Mouse (Mus musculus): ENCODE measurements at regions not wholly inside any gene's neighbourhood (a gene's known extent, or its start where the extent isn't known, plus 50 kb on each side); places are given as distances from the start of the nearest gene placed in this dataset.

GRCm38 (mm10) chr10:42131798-42132197 is 113.6 kb upstream of the Armc2 start:
- no peak for DNase-seq

- DNase-seq, result no peak
These were observed 113.1 kb upstream of the Armc2 start for GRCm38 (mm10) chr10:42131298-42131697.

DNA sequence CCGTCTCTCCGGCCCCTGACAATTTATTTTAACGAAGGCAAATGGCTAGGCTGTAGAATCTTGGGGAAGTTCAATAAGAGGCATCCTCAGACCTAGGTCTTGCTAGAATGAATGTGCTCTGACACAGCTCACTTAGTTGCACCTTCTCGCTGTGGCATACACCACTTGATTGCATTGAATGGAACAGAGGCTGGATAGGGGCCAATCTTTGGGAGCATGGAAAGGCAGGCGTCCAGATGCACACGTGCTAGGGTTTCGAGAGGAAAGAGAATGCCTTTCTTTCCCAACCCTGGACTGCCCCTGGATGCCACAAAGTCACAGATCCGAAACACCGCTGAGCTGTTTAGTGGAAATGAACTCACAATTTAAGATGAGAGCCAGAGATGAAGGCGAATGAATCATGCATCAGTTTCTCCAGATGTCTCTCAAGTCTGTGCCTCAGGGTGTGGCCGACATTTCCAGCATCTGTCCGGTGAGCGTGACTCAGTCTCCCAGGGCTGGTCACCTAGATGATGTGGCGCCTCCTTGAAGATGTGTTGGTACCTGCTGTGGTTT is 109.7 kb upstream of the Armc2 start:
- peak; percentile 47 to 51 for DNase-seq

DNA sequence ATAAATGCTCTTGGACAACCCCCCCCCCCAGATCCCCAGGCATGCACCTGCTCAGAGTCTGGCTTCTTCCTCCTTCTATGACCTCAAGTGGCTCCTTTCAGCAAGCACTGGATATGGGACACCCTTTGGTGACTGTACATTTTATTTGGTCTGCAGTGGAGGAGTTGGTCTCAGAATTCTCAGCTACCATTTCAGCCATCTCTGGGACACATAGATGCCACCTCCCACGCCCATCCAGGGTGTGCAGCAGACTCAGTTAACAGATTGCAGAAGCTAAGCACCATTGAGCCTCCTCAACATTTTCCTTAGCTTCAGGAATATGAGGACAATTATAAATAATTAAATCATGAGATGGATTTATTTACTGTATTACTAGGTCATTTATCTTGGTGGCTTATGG is 108.6 kb upstream of the Armc2 start:
- DNase-seq, result no peak

DNA sequence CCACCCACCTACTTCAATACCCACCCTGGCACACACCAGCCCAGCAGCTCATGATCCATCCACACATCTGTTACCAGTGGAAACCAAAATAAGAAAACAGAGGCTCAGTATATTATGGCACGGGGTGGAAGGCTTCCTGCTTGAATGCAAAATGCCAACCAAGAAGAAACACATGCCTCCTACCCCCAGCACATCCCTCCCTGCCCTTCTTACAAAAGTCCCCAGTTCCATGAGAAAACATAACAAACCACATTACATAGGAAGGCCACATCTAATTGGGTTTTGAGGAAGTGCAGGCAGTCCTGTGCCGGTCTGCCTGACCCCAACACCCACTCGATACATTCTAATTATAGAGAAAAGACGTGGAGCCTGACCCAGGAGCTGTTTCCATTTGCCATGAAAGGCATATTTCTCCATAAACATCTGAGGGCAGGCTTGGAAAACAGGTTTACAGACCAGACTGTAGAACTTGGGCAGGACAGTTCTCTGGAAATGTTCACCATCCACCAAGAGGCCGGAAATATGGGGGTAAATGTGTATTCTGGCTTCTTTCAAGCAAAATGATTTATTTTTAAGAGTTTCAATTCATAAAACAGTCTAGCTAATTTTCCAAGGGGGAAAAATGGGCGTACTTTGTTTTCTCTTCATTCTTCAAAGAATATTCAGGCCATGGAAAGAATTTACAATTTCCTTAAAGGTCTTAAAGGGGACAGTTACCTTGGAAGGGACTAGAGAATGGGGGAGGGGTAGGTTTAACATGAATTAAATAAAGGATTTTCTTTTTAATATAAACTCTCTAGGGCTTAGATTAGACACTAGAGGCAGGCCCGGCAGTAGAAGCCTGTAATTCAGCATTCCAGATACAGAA is 104.8 kb upstream of the Armc2 start:
- no peak for DNase-seq

GRCm38 (mm10) chr10:42121984-42122383 is 103.7 kb upstream of the Armc2 start:
- DNase-seq, result no peak

DNA sequence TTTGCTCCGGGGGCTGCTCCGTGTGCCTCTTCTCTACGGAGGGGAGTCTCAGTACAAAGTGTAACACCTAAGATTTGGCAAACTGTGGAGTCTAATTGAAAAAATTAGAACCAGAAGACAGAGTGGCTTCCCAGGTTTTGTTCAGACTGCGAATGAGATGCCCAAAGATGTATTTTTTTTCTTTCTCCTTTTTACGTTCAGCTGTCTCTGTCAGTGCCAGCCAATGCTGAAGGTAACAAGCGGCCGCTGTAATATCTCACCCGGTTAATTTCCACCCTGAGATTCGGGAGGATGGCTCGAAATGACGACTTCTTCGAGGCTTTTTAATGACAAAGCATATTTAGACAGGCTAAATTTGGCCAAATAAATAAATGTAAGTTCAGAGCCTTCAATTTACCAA is 101.1 kb upstream of the Armc2 start:
- no peak for DNase-seq

DNA sequence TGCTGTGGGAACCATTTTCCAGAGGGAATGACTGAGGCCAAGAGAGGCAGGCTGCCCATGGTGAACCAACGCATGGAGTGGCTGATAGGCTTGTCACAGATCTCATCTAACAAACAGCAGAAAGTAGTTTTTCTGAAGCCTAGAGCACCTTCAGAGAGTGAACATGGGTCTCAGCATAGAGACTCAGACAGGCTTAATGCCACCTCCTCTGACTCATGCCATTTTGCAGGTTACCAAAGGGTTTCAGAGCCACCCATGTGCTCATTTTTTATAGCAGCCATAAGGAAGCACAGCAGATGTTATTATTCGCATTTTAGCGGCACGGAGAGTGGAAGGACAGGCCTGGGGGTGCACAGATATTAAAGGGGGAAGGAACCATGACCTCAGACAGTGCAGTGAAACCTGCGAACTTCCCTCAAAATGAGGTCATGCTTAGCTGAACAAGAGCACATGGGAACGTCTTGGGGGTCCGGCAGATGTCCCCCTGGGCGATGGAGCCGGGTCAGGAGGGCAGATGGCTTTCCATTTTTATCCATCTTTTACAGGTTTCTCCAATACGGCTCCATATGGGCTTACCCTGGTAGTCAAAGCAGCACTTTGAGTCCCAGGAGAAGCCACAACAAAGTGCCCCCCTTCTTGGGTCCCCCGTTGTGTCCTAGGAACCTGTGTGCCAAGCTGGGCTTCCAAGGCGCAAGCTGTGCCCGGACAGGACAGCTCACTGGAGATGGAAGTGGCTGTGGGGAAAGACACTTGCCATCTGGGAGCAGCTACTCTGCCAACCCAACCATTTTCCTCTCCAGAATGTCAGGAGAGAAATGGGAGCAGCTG is 100.3 kb upstream of the Armc2 start:
- DNase-seq, result no peak

GRCm38 (mm10) chr10:42117523-42117922 is 99.3 kb upstream of the Armc2 start:
- DNase-seq, result no peak

GRCm38 (mm10) chr10:42115920-42116298 is 97.7 kb upstream of the Armc2 start:
- DNase-seq, result no peak

DNA sequence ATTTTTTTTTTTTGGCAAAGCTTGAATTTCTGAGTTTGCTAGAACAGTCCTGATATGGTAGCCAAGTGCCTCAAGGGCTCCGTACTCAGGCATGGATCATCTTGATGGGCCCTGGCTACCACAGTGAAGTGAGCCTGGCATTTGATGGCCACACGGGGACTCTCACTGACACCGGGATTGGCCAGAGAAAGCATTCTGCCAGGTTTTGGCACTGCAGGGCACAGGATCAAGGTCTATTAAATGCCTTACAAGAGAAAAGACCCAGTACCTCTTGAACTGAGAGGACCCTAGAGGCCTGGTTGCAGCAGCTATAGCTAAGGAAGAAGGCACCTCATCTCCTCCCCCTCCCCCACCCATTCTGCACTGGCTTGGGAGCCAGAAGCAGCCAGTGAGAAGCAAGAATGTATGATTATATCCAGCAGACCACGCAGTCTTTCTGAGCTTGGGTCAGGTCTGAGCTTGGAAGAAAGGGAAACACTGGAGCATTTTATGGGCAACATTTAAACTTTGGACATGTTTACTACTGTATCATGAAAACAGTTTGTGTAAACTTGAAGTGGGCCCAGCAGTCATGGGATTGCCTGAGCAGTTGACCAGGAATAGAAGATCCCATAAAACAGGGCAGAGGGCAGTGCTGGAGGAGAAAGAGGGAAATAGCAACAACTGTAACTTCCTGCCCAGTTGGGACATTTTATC is 97.1 kb upstream of the Armc2 start:
- DNase-seq, result peak in 1 of 2 experiments; percentile 52

DNA sequence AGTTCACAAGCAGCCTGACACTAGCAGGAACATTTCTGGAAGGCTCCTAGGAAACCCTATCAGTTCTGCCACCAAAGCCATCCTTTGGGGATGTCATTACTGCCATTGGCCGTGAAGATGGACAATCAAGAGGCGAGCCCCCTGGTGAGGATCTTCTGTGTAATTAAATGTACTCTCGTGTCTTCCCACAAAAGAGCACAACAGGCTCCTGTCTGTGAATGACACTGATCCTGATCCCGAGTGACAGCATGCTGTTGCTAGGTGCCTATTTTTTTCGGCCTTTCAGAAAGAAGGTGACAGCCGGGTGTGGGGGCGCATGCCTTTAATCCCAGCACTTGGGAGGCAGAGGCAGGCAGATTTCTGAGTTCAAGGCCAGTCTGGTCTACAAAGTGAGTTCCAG is 92.5 kb upstream of the Armc2 start:
- DNase-seq, result no peak

GRCm38 (mm10) chr10:42108294-42109014 is 90.2 kb upstream of the Armc2 start:
- DNase-seq, result peak; percentile 47 to 76

GRCm38 (mm10) chr10:42107437-42108293 is 89.4 kb upstream of the Armc2 start:
- DNase-seq, result no peak

DNA sequence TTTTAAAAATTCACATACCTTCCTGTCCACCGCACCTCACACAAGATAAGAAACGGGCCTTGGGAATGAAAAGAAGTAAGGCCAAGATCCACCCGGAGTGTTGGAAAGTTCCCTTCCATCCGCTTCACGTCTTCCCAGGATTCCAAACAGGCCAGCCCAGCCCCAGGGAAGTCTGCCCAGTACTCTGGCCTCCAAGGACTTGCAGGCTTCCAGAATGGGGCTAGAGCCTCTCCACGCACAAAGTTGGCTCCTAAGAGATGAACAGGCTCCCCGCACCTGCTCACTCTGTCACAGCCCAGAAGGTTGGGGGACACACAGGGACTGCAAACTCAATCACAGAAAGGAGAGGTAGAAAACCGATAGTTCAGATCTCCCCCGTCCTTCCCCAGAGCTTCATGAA is 88.4 kb upstream of the Armc2 start:
- DNase-seq, result no peak

- DNase-seq, result no peak
These were observed 86.8 kb upstream of the Armc2 start for GRCm38 (mm10) chr10:42105083-42105482.

DNA sequence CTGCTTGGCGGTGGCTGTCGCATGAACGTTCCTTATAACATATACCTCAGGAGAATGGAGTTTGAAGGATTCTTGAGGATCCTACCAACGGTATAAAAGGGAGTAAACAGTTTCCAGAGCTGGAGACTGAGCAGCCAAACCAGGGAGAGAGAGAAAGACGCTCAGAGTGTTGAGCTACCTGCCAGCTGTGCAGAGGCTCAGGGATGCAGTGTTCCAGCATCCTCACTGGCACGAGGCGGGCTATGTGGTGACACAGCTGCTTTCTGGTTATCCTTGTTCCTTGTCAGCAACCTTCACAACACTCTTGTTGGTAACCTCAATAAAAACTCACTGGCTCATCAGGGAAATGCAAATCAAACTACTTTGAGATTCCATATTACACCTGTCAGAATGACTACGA is 84.1 kb upstream of the Armc2 start:
- no peak for DNase-seq

- DNase-seq, result no peak
These were observed 82.9 kb upstream of the Armc2 start for GRCm38 (mm10) chr10:42101096-42101495.

DNA sequence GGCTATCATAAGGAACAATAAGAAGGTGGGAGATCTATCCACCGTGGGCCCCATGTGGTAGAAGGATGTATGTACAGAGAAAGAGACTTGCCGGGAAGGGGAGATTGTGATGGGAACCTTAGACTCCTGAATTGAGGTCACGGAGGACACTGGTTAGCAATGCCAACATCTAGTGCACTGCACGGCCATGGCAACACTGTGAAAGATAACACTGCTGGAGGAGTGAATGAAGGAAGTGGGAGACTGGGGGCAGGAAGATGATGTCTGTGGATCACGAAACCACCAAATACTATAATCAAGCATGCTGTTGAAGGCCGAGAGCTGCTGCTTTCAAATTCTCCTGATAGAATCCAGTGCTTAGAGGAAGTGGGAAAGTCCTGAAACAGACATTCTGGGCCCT is 78.7 kb upstream of the Armc2 start:
- no peak for DNase-seq

- DNase-seq, result no peak
These were observed 77.7 kb upstream of the Armc2 start for GRCm38 (mm10) chr10:42095986-42096385.

DNA sequence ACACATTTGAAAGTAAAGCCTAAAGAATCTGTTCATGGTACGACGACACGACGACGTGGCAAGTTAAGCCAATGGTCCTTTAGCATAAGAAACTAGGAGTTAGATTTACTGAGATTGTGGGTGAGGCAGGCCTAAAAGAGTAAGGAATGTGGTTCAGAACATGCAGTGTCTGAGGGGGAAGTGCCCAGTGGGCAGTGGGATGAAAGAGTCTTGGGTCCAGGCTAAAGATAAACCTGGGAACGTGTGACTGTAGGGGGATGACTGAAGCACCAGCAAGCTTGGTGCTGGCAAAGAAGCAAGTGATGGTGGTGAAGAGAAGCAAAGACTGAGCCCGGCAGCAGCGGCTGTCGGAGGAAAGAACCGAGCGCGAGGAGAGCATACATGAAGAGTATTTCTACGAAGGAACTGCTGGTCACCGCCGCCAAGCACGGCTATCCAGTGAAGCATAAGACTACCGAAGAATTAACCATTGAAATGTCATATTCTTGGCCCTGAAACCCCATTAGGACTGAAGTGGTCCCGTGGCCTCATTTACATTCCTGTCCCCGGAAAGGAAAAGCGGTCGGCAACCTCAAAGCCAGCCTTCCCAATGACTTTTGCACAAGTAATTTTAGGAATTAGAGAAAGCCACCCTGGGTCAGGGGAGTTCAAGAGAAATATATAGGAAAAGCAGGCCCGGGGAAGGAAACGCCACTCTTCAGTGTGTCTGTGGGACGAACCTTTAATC is 76.2 kb upstream of the Armc2 start:
- DNase-seq, result no peak

All from kidney, adult 8-10 months (tissue).